Mouse (Mus musculus): ENCODE results near the gene Palmd. TPM values are rescaled to one million over a fixed set of nuclear protein-coding genes. Genes with fewer than 3 reads are reported as not detected.

Palmd gene
- total and polyA plus RNA-seq, 2 experiments from 2014 or later: 6.7 to 10.7 TPM

- H3K9me3 ChIP-seq (ENCODE audit: low read length): 0 out of 2 replicates have a peak, but pooled peaks cover 3% of the 10 kb centered on the region
- no peak overlapping the region for H3K9ac ChIP-seq (replicated peaks; ENCODE audit: low read length, poor library complexity, severe bottlenecking)
- ATAC-seq (ENCODE audit: low FRiP score): no peak
- no peak overlapping the region for H3K4me2 ChIP-seq (ENCODE audit: low read depth, low read length, poor library complexity, severe bottlenecking)
- H3K36me3 ChIP-seq (ENCODE audit: insufficient read depth, low read length): no peaks in the 10 kb centered on the region
- H3K4me1 ChIP-seq (ENCODE audit: insufficient read depth, low read length): no peaks in the 10 kb centered on the region
- no peak for TF ChIP-seq CTCF (IDR thresholded peaks at IDR 0.05)
- 61% methylated on average over 9 of the region's 9 CpGs for WGBS
- no peak overlapping the region for H3K4me3 ChIP-seq (ENCODE audit: low read depth, low read length)
- no peak for DNase-seq (ENCODE audit: low spot score)
- H3K27me3 ChIP-seq (ENCODE audit: insufficient read depth, low read length): no peaks in the 10 kb centered on the region
- H3K27ac ChIP-seq (ENCODE audit: low read depth, low read length): no peak overlapping the region
Observed at GRCm38 (mm10) chr3:116981811-116982575, 13.2 kb upstream of the Palmd start.

- TF ChIP-seq CTCF (IDR thresholded peaks at IDR 0.05): no peak
- no peaks in the 10 kb centered on the region for H3K36me3 ChIP-seq (ENCODE audit: insufficient read depth, low read length)
- no peaks in the 10 kb centered on the region for H3K27me3 ChIP-seq (ENCODE audit: insufficient read depth, low read length)
- H3K4me2 ChIP-seq (ENCODE audit: low read depth, low read length, poor library complexity, severe bottlenecking): no peak overlapping the region
- no peak overlapping the region for H3K9ac ChIP-seq (replicated peaks; ENCODE audit: low read length, poor library complexity, severe bottlenecking)
- no peaks in the 10 kb centered on the region for H3K9me3 ChIP-seq (ENCODE audit: low read length)
- ATAC-seq (ENCODE audit: low FRiP score) (no peak), DNase-seq (ENCODE audit: low spot score) (peak; percentile 34)
- peaks cover 2% of the 10 kb centered on the region; the same call in 1 of the 2 replicates for H3K4me1 ChIP-seq (ENCODE audit: insufficient read depth, low read length)
- H3K4me3 ChIP-seq (ENCODE audit: low read depth, low read length): no peak overlapping the region
- 65% methylated on average over 5 of the region's 5 CpGs for WGBS
- H3K27ac ChIP-seq (ENCODE audit: low read depth, low read length): no peak overlapping the region
Observed at GRCm38 (mm10) chr3:116969786-116970185, 999 bp upstream of the Palmd start.

- Histone ChIP-seq H3K27me3 (ENCODE audit: insufficient read depth, low read length) (no peaks in the 10 kb centered on the region), H3K36me3 (ENCODE audit: insufficient read depth, low read length) (no peaks in the 10 kb centered on the region), H3K4me1 (ENCODE audit: insufficient read depth, low read length) (peaks cover 2% of the 10 kb centered on the region; the same call in 1 of the 2 replicates), H3K9me3 (ENCODE audit: low read length) (no peaks in the 10 kb centered on the region), H3K4me2 (ENCODE audit: low read depth, low read length, poor library complexity, severe bottlenecking) (peak overlapping the region; percentile 77), H3K9ac (replicated peaks; ENCODE audit: low read length, poor library complexity, severe bottlenecking) (0 out of 2 replicates have a peak overlapping the region, but pooled peaks have one; percentile 62), H3K27ac (ENCODE audit: low read depth, low read length) (no peak overlapping the region), H3K4me3 (ENCODE audit: low read depth, low read length) (peak overlapping the region; percentile 46)
- no peak for ATAC-seq (ENCODE audit: low FRiP score)
- no peak for TF ChIP-seq CTCF (IDR thresholded peaks at IDR 0.05)
- DNase-seq (ENCODE audit: low spot score): no peak
- WGBS: 18% methylated on average over 5 of the region's 5 CpGs
Observed at GRCm38 (mm10) chr3:116969003-116969402, 216 bp upstream of the Palmd start.

GRCm38 (mm10) chr3:116967967-116968366 lies 820 bp downstream of the Palmd start, which contains the start of gene 4930455H04Rik:
TSS of gene 4930455H04Rik (plus strand) at chr3:116968267.
- peak within 1 kb of the TSS; percentile 46 for H3K4me3 ChIP-seq (ENCODE audit: low read depth, low read length)
- H3K4me1 ChIP-seq (ENCODE audit: insufficient read depth, low read length): peaks cover 2% of the 10 kb centered on the region; the same call in 1 of the 2 replicates
- H3K9me3 ChIP-seq (ENCODE audit: low read length): no peaks in the 10 kb centered on the region
- no peaks in the 10 kb centered on the region for H3K27me3 ChIP-seq (ENCODE audit: insufficient read depth, low read length)
- ATAC-seq (ENCODE audit: low FRiP score) (no peak), DNase-seq (ENCODE audit: low spot score) (no peak)
- H3K9ac ChIP-seq (replicated peaks; ENCODE audit: low read length, poor library complexity, severe bottlenecking): peak within 1 kb of the TSS; percentile 62
- H3K27ac ChIP-seq (ENCODE audit: low read depth, low read length): peak within 1 kb of the TSS; percentile 45
- peak within 1 kb of the TSS; percentile 77 for H3K4me2 ChIP-seq (ENCODE audit: low read depth, low read length, poor library complexity, severe bottlenecking)
- TF ChIP-seq CTCF (IDR thresholded peaks at IDR 0.05): no peak
- H3K36me3 ChIP-seq (ENCODE audit: insufficient read depth, low read length): no peaks in the 10 kb centered on the region
- WGBS: 57% methylated on average over 4 of the region's 4 CpGs

- DNase-seq (ENCODE audit: low spot score) (no peak), ATAC-seq (ENCODE audit: low FRiP score) (no peak)
- Histone ChIP-seq H3K27me3 (ENCODE audit: insufficient read depth, low read length) (no peaks in the 10 kb centered on the region), H3K9ac (replicated peaks; ENCODE audit: low read length, poor library complexity, severe bottlenecking) (no peak overlapping the region), H3K27ac (ENCODE audit: low read depth, low read length) (no peak overlapping the region), H3K4me2 (ENCODE audit: low read depth, low read length, poor library complexity, severe bottlenecking) (peak overlapping the region; percentile 35; the same call in 1 of the 2 replicates), H3K36me3 (ENCODE audit: insufficient read depth, low read length) (no peaks in the 10 kb centered on the region), H3K4me3 (ENCODE audit: low read depth, low read length) (peak overlapping the region; percentile 46; the same call in 1 of the 2 replicates), H3K9me3 (ENCODE audit: low read length) (no peaks in the 10 kb centered on the region), H3K4me1 (ENCODE audit: insufficient read depth, low read length) (peaks cover 2% of the 10 kb centered on the region; the same call in 1 of the 2 replicates)
- TF ChIP-seq CTCF (IDR thresholded peaks at IDR 0.05): no peak
- WGBS: 82% methylated on average over 6 of the region's 6 CpGs
Observed at GRCm38 (mm10) chr3:116967436-116967835, 1.4 kb downstream of the Palmd start.

- no peaks in the 10 kb centered on the region for H3K36me3 ChIP-seq (ENCODE audit: insufficient read depth, low read length)
- 55% methylated on average over 6 of the region's 6 CpGs for WGBS
- peaks cover 2% of the 10 kb centered on the region; the same call in 1 of the 2 replicates for H3K4me1 ChIP-seq (ENCODE audit: insufficient read depth, low read length)
- DNase-seq (ENCODE audit: low spot score) (no peak), ATAC-seq (ENCODE audit: low FRiP score) (no peak)
- H3K9me3 ChIP-seq (ENCODE audit: low read length): no peaks in the 10 kb centered on the region
- 0 out of 2 replicates have a peak overlapping the region, but pooled peaks have one; percentile 6 for H3K4me3 ChIP-seq (ENCODE audit: low read depth, low read length)
- H3K27ac ChIP-seq (ENCODE audit: low read depth, low read length): peak overlapping the region; percentile 18; the same call in 1 of the 2 replicates
- no peak overlapping the region for H3K9ac ChIP-seq (replicated peaks; ENCODE audit: low read length, poor library complexity, severe bottlenecking)
- no peak for TF ChIP-seq CTCF (IDR thresholded peaks at IDR 0.05)
- no peaks in the 10 kb centered on the region for H3K27me3 ChIP-seq (ENCODE audit: insufficient read depth, low read length)
- H3K4me2 ChIP-seq (ENCODE audit: low read depth, low read length, poor library complexity, severe bottlenecking): peak overlapping the region; percentile 35; the same call in 1 of the 2 replicates
Observed at GRCm38 (mm10) chr3:116966800-116967199, 2.0 kb downstream of the Palmd start.

Data from midbrain, postnatal 0 days (tissue).